13 mouse cellular contexts compared by ENCODE assay signal in the genomic region with DNA sequence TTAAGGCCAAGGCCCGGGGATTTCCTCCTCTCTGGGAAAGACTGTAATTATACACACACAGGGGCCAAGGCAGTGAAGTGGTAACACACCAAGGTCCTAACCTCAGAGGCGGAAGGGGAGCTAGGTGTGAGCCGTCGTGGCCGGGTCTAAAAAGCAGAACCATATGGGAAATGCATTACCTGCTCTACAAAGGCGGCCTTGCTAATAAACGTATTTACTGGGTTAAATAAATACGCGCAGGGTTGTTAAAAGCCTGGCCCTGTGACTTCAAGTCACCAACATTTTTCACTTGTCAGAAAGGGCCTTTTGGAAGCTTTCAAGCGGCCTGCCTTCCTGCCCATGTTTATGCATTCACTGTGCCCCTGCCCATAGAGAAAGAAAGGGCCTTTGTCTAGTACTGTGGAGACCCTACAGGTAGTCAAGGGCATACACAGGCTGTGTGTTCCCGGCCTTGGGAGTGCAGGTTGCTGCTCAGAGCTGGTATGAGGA.
A peak's percentile ranks its signal among the peaks of the same experiment; 100 is the strongest.
DNase-seq lines count a peak whose midpoint lies in the region; ATAC-seq and TF ChIP-seq lines count a peak whose summit lies in the region.
"Had no signal": no experiment of that assay in that cellular context is flagged by ENCODE, and none has a peak within 500 bp of the region (broad histone marks: within the 10 kb centered on the region; RNA-seq: fewer than 3 reads in every experiment).

No protein-coding gene starts in this region.

- no peak overlapping the region for H3K9ac ChIP-seq in intestine, embryonic 14.5 days (ENCODE audit: low read length)
- no peak overlapping the region for H3K9ac ChIP-seq in intestine, postnatal 0 days (ENCODE audit: low read depth, low read length)
- no peak overlapping the region for H3K9ac ChIP-seq in midbrain, embryonic 16.5 days (ENCODE audit: low read depth, low read length)
- no peak overlapping the region for H3K9ac ChIP-seq in limb, embryonic 15.5 days
- H3K9ac ChIP-seq: midbrain, embryonic 12.5 days had no signal

- DNase-seq in intestine, embryonic 14.5 days (ENCODE audit: low spot score), result peak; percentile 52
- DNase-seq in midbrain, embryonic 10.5 days (ENCODE audit: low spot score), result no peak
- DNase-seq in embryonic facial prominence, embryonic 10.5 days (ENCODE audit: low spot score), result peak; percentile 65
- no peak for DNase-seq in layer of hippocampus, adult 9-11 months
- DNase-seq in Muller cell, postnatal 12 days (ENCODE audit: inconsistent ontology term), result no peak
- DNase-seq: cerebellum, adult 18-20 months; heart, postnatal 36 days; lung, postnatal 10 days; thymus, postnatal 36 days had no signal

- H3K4me2 ChIP-seq in intestine, embryonic 14.5 days (ENCODE audit: low read length), result no peak overlapping the region
- no peak overlapping the region for H3K4me2 ChIP-seq in intestine, postnatal 0 days (replicated peaks; ENCODE audit: low read depth)
- H3K4me2 ChIP-seq in midbrain, embryonic 16.5 days (ENCODE audit: low read length), result no peak overlapping the region
- no peak overlapping the region for H3K4me2 ChIP-seq in limb, embryonic 15.5 days
- H3K4me2 ChIP-seq: midbrain, embryonic 12.5 days had no signal

- no peaks in the 10 kb centered on the region for H3K27me3 ChIP-seq in intestine, embryonic 14.5 days (replicated peaks; ENCODE audit: control insufficient read depth, insufficient read depth, low read length)
- no peaks in the 10 kb centered on the region for H3K27me3 ChIP-seq in intestine, postnatal 0 days (replicated peaks; ENCODE audit: control insufficient read depth, insufficient read depth, low read length)
- no peaks in the 10 kb centered on the region for H3K27me3 ChIP-seq in midbrain, embryonic 10.5 days (ENCODE audit: low read depth, poor library complexity, severe bottlenecking)
- H3K27me3 ChIP-seq in midbrain, embryonic 16.5 days (ENCODE audit: control insufficient read depth, insufficient read depth, low read depth, low read length), result no peaks in the 10 kb centered on the region
- H3K27me3 ChIP-seq in embryonic facial prominence, embryonic 10.5 days (replicated peaks; ENCODE audit: low read depth, poor library complexity, severe bottlenecking), result no peaks in the 10 kb centered on the region
- H3K27me3 ChIP-seq in limb, embryonic 15.5 days, result peaks cover 14% of the 10 kb centered on the region
- H3K27me3 ChIP-seq: midbrain, embryonic 12.5 days had no signal

- 31% methylated on average over 11 of the region's 11 CpGs for WGBS in intestine, embryonic 14.5 days
- 59% methylated on average over 11 of the region's 11 CpGs for WGBS in intestine, postnatal 0 days
- 79% methylated on average over 11 of the region's 11 CpGs for WGBS in midbrain, embryonic 10.5 days
- WGBS in midbrain, embryonic 16.5 days, result 75% methylated on average over 11 of the region's 11 CpGs
- 36% methylated on average over 11 of the region's 11 CpGs for WGBS in embryonic facial prominence, embryonic 10.5 days
- 35% methylated on average over 11 of the region's 11 CpGs for WGBS in limb, embryonic 15.5 days

- H3K36me3 ChIP-seq in intestine, embryonic 14.5 days (ENCODE audit: control insufficient read depth, insufficient read depth, low read length), result no peaks in the 10 kb centered on the region
- no peaks in the 10 kb centered on the region for H3K36me3 ChIP-seq in intestine, postnatal 0 days (ENCODE audit: control insufficient read depth, insufficient read depth)
- no peaks in the 10 kb centered on the region for H3K36me3 ChIP-seq in midbrain, embryonic 10.5 days
- no peaks in the 10 kb centered on the region for H3K36me3 ChIP-seq in midbrain, embryonic 16.5 days (ENCODE audit: control insufficient read depth, insufficient read depth, low read length)
- no peaks in the 10 kb centered on the region for H3K36me3 ChIP-seq in embryonic facial prominence, embryonic 10.5 days (replicated peaks)
- H3K36me3 ChIP-seq in limb, embryonic 15.5 days, result no peaks in the 10 kb centered on the region
- H3K36me3 ChIP-seq: midbrain, embryonic 12.5 days had no signal

- no peaks in the 10 kb centered on the region for H3K9me3 ChIP-seq in intestine, embryonic 14.5 days (ENCODE audit: control insufficient read depth, low read length)
- no peaks in the 10 kb centered on the region for H3K9me3 ChIP-seq in intestine, postnatal 0 days (ENCODE audit: control insufficient read depth)
- H3K9me3 ChIP-seq in midbrain, embryonic 10.5 days (replicated peaks), result no peaks in the 10 kb centered on the region
- no peaks in the 10 kb centered on the region; the same call in 1 of the 2 replicates for H3K9me3 ChIP-seq in midbrain, embryonic 16.5 days (replicated peaks; ENCODE audit: control insufficient read depth, low read length, poor library complexity, severe bottlenecking)
- no peaks in the 10 kb centered on the region for H3K9me3 ChIP-seq in embryonic facial prominence, embryonic 10.5 days
- no peaks in the 10 kb centered on the region for H3K9me3 ChIP-seq in limb, embryonic 15.5 days
- H3K9me3 ChIP-seq: midbrain, embryonic 12.5 days had no signal

- no peak overlapping the region for H3K4me3 ChIP-seq in intestine, embryonic 14.5 days (ENCODE audit: low read depth, low read length)
- no peak overlapping the region for H3K4me3 ChIP-seq in intestine, postnatal 0 days (ENCODE audit: low read depth, low read length)
- no peak overlapping the region for H3K4me3 ChIP-seq in midbrain, embryonic 10.5 days
- H3K4me3 ChIP-seq in midbrain, embryonic 16.5 days (ENCODE audit: low read depth, low read length), result no peak overlapping the region
- H3K4me3 ChIP-seq in embryonic facial prominence, embryonic 10.5 days, result no peak overlapping the region
- no peak overlapping the region for H3K4me3 ChIP-seq in limb, embryonic 15.5 days
- H3K4me3 ChIP-seq: midbrain, embryonic 12.5 days had no signal

- H3K4me1 ChIP-seq in intestine, embryonic 14.5 days (replicated peaks; ENCODE audit: control insufficient read depth, insufficient read depth, low read length), result peaks cover 19% of the 10 kb centered on the region
- peaks cover 7% of the 10 kb centered on the region; the same call in 1 of the 2 replicates for H3K4me1 ChIP-seq in intestine, postnatal 0 days (replicated peaks; ENCODE audit: control insufficient read depth, insufficient read depth, low read length)
- H3K4me1 ChIP-seq in midbrain, embryonic 10.5 days, result peaks cover 33% of the 10 kb centered on the region
- peaks cover 10% of the 10 kb centered on the region for H3K4me1 ChIP-seq in midbrain, embryonic 16.5 days (ENCODE audit: control insufficient read depth, insufficient read depth, low read length)
- H3K4me1 ChIP-seq in embryonic facial prominence, embryonic 10.5 days, result peaks cover 57% of the 10 kb centered on the region
- H3K4me1 ChIP-seq in limb, embryonic 15.5 days, result peaks cover 39% of the 10 kb centered on the region

- H3K27ac ChIP-seq in intestine, embryonic 14.5 days (ENCODE audit: low read depth), result no peak overlapping the region
- H3K27ac ChIP-seq in intestine, postnatal 0 days (ENCODE audit: low read depth, low read length), result no peak overlapping the region
- H3K27ac ChIP-seq in midbrain, embryonic 10.5 days (replicated peaks), result 0 out of 2 replicates have a peak overlapping the region, but pooled peaks have one; percentile 39
- H3K27ac ChIP-seq in midbrain, embryonic 16.5 days (ENCODE audit: low read length), result no peak overlapping the region
- H3K27ac ChIP-seq in embryonic facial prominence, embryonic 10.5 days (replicated peaks), result peak overlapping the region; percentile 60
- no peak overlapping the region for H3K27ac ChIP-seq in limb, embryonic 15.5 days
- H3K27ac ChIP-seq: midbrain, embryonic 12.5 days had no signal

- no peak for TF ChIP-seq CTCF in intestine, postnatal 0 days (IDR thresholded peaks at IDR 0.05; ENCODE audit: low read depth)

- ATAC-seq in intestine, embryonic 14.5 days (replicated peaks; ENCODE audit: low FRiP score, low TSS enrichment, low read depth), result no peak
- ATAC-seq in intestine, postnatal 0 days, result no peak
- no peak for ATAC-seq in midbrain, embryonic 16.5 days
- ATAC-seq in limb, embryonic 15.5 days (ENCODE audit: insufficient number of reproducible peaks, low FRiP score, low TSS enrichment, low read depth), result peak; percentile 66

Comparison
In these comparisons a context has a peak if more than half of its experiments do, and no peak if none do; other contexts are left out.
1. H3K27ac ChIP-seq: peak in midbrain, embryonic 10.5 days (single experiment) and embryonic facial prominence, embryonic 10.5 days (single experiment); none in intestine, embryonic 14.5 days (single experiment), intestine, postnatal 0 days (single experiment), midbrain, embryonic 16.5 days (single experiment) and limb, embryonic 15.5 days (single experiment).
2. DNase-seq: peak in intestine, embryonic 14.5 days (single experiment) and embryonic facial prominence, embryonic 10.5 days (single experiment); none in midbrain, embryonic 10.5 days (single experiment), layer of hippocampus, adult 9-11 months (single experiment) and Muller cell, postnatal 12 days (single experiment).